Mouse (Mus musculus) G1E (cell line): Measurements from ENCODE around the gene Osbpl9.

Experiments
- CTCF ChIP-seq: IDR thresholded peaks from 2 replicates; pipeline ENCODE4 v1.5.1; 2012; ENCODE audit warnings: low read depth, low read length, inconsistent platforms, mixed read lengths
- TAL1 ChIP-seq: conservative IDR thresholded peaks from 2 replicates; pipeline ENCODE4 v1.6.1; 2012; ENCODE audit warnings: low read depth, low read length, inconsistent platforms, mixed read lengths

- TF ChIP-seq CTCF (no peak), TAL1 (no peak)
Measured at GRCm38 (mm10) chr4:109043294-109043693, 158.8 kb downstream of the Osbpl9 start.
